Mouse (Mus musculus) heart, postnatal 14 days (tissue): Measurements from ENCODE around the gene A530016L24Rik. TPM values are rescaled to one million over a fixed set of nuclear protein-coding genes. Genes with fewer than 3 reads are reported as not detected.

Experiments
- DNase-seq, 2 experiments: peaks; one replicate each; pipeline ENCODE4 v3.0.0; 2021 to 2022
- intact Hi-C: fragments of 180-260 bp; cut with DNase I; formaldehyde crosslinking; loops from one replicate; pipeline ENCODE4 v1.15.1; 2025
- total RNA-seq, 2 experiments: library from RNA; stranded (reverse); gene quantifications; 2 replicates each; pipeline ENCODE4 v1.2.3; 2021

Gene A530016L24Rik
- total RNA-seq, 2 experiments from 2014 or later, result 15.7 to 20.7 TPM

- intact Hi-C loops, result loop anchor here (2.0 to 5.0 kb wide), 2 partner anchors 47 to 116 kb away; no protein-coding TSS in a partner anchor
- DNase-seq, result no peak
Observed at GRCm38 (mm10) chr12:112496136-112496535, 6.9 kb downstream of the A530016L24Rik start.

- intact Hi-C loops, result loop anchor here (2.0 to 5.0 kb wide), 2 partner anchors 45 to 115 kb away; no protein-coding TSS in a partner anchor
- peak; percentile 26 to 27 for DNase-seq
Observed at GRCm38 (mm10) chr12:112497731-112498130, 8.5 kb downstream of the A530016L24Rik start.

- peak in 1 of 2 experiments; percentile 41 for DNase-seq
- intact Hi-C loops, result loop anchor here (5.0 kb wide), 1 partner anchor 114 kb away; no protein-coding TSS in a partner anchor
Observed at GRCm38 (mm10) chr12:112498683-112499082, 9.4 kb downstream of the A530016L24Rik start.

- DNase-seq, result no peak
- intact Hi-C loops, result no loop called here
Observed at GRCm38 (mm10) chr12:112503003-112503771, 13.9 kb downstream of the A530016L24Rik start.

GRCm38 (mm10) chr12:112506267-112506666 is 17.0 kb downstream of the A530016L24Rik start:
- intact Hi-C loops, result no loop called here
- no peak for DNase-seq

GRCm38 (mm10) chr12:112507264-112507663 is 18.0 kb downstream of the A530016L24Rik start:
- intact Hi-C loops, result no loop called here
- DNase-seq, result no peak

- intact Hi-C loops, result no loop called here
- DNase-seq, result no peak
Observed at GRCm38 (mm10) chr12:112507984-112508383, 18.7 kb downstream of the A530016L24Rik start.

GRCm38 (mm10) chr12:112510365-112510732 is 21.1 kb downstream of the A530016L24Rik start:
- DNase-seq, result no peak
- intact Hi-C loops, result no loop called here

- DNase-seq, result peak; percentile 57 to 71
- intact Hi-C loops, result no loop called here
Observed at GRCm38 (mm10) chr12:112510733-112511372, 21.6 kb downstream of the A530016L24Rik start.

- no peak for DNase-seq
- intact Hi-C loops, result no loop called here
Observed at GRCm38 (mm10) chr12:112514897-112515296, 25.6 kb downstream of the A530016L24Rik start.

- intact Hi-C loops, result loop anchor here (2.0 kb wide), 1 partner anchor 22 kb away; no protein-coding TSS in a partner anchor
- DNase-seq, result peak; percentile 35 to 65
Observed at GRCm38 (mm10) chr12:112516697-112517337, 27.6 kb downstream of the A530016L24Rik start, which contains the start of gene Tmem179. Tmem179 (minus strand) TSS chr12:112516747.

GRCm38 (mm10) chr12:112518105-112518504 is 28.9 kb downstream of the A530016L24Rik start:
- DNase-seq, result no peak
- intact Hi-C loops, result no loop called here

- DNase-seq, result no peak
Observed at GRCm38 (mm10) chr12:112533758-112534157, 44.5 kb downstream of the A530016L24Rik start.

GRCm38 (mm10) chr12:112537233-112537632 is 48.0 kb downstream of the A530016L24Rik start:
- intact Hi-C loops, result no loop called here
- no peak for DNase-seq

More at GRCm38 (mm10) chr12:112533758-112534157, 44.5 kb downstream of the A530016L24Rik start:
- intact Hi-C loops, result no loop called here

GRCm38 (mm10) chr12:112538356-112538755 is 49.1 kb downstream of the A530016L24Rik start:
- no peak for DNase-seq

GRCm38 (mm10) chr12:112539466-112539965 is 50.3 kb downstream of the A530016L24Rik start:
- no peak for DNase-seq
- intact Hi-C loops, result no loop called here

More at GRCm38 (mm10) chr12:112538356-112538755, 49.1 kb downstream of the A530016L24Rik start:
- intact Hi-C loops, result no loop called here

GRCm38 (mm10) chr12:112540321-112540720 is 51.1 kb downstream of the A530016L24Rik start:
- intact Hi-C loops, result loop anchor here (5.0 kb wide), 2 partner anchors 128 to 163 kb away; no protein-coding TSS in a partner anchor
- DNase-seq, result no peak

- intact Hi-C loops, result loop anchor here (2.0 to 5.0 kb wide), 4 partner anchors 45 to 427 kb away; no protein-coding TSS in a partner anchor
- no peak for DNase-seq
Observed at GRCm38 (mm10) chr12:112541483-112542091, 52.3 kb downstream of the A530016L24Rik start.

GRCm38 (mm10) chr12:112542257-112542919 is 53.1 kb downstream of the A530016L24Rik start:
- intact Hi-C loops, result loop anchor here (2.0 to 5.0 kb wide), 4 partner anchors 46 to 428 kb away; no protein-coding TSS in a partner anchor
- no peak for DNase-seq
